Mouse (Mus musculus) adrenal gland, postnatal 4 days (tissue): ENCODE measurements around the gene Slc35c2. TPM values are rescaled to one million over a fixed set of nuclear protein-coding genes. Genes with fewer than 3 reads are reported as not detected.

ENCODE experiments used
- DNase-seq, 2 experiments: peaks; one replicate each; pipeline ENCODE4 v3.0.0; 2021 to 2022; ENCODE audit warnings: low spot score in 2 of 2, mixed read lengths in 2 of 2
- total RNA-seq, 2 experiments: library from RNA; stranded (reverse); gene quantifications; 2 replicates each; pipeline ENCODE4 v1.2.3; 2021

Gene Slc35c2
- total RNA-seq, 2 experiments from 2014 or later: 48.2 to 48.7 TPM

DNA sequence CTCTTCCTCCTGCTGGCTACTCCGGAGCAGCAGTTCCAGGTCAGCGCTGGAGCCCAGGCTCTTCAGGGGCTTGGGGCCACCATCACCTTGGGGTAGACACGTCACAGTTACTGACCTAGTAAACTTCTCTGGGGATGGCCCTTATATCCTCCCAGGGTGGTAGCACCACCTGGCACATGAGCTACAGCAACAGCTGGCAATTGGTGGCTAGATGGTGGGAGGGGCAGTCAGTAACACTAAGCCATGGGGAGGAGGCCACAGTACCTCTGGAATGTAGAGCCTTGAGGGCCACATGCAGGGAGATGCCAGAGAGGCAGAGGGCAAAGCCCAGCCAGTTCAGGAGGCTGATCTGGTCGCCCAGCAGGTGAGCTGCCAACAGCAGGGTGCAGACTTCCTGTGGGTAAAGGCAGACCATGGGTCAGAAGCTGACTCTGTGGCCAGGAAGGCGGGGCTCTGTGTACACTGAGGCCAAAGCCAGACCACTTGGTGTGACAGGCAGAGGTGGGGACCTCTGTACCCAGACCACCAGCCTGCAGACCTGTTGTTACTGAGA is 10.4 kb downstream of the Slc35c2 start:
- no peak for DNase-seq

DNA sequence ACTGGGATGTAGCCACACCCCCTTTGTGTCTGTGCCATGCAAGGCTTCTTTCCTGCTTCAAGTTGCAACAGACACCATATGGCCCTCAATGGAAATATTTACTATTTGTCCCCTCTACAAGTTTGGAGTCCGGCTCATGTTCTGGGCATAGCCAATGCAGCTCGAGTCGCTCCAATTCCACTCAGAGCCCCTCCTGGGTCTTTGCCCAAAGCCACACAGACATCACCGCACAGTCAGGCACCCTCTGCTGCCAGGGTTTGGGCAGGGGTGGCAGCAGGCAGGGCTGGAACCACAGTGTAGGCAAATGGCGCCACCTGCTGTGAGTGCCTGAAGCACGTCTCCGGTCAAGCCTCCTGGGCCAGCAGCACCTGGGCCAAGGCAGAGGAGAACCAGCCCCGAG is 11.8 kb downstream of the Slc35c2 start:
- peak in 1 of 2 experiments; percentile 40 for DNase-seq

DNA sequence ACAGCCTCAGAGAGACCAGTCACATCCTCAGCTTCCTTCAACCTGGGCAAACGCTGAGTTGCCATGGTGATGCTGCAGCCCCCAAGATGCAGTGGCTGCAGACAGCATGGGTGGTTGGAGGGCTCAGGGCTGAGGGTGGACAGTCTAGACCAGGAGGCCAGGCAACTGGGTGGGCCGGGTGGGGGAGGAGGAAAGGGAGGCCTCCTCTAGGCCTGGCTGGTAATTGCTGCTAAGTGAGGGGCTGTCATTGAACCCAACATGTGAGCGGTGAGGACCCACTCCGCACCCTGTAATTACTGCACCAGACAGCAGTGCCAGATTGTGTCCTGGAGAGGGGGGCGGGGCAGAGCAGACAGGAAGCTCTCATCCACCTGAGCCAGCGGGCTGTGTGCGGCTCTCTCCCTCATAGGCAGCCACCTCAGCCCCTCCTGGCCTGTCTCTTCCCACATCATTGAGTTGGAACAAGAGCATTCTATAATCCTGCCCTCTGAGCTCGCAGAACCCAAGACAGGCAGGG is 12.5 kb downstream of the Slc35c2 start:
- DNase-seq: no peak

DNA sequence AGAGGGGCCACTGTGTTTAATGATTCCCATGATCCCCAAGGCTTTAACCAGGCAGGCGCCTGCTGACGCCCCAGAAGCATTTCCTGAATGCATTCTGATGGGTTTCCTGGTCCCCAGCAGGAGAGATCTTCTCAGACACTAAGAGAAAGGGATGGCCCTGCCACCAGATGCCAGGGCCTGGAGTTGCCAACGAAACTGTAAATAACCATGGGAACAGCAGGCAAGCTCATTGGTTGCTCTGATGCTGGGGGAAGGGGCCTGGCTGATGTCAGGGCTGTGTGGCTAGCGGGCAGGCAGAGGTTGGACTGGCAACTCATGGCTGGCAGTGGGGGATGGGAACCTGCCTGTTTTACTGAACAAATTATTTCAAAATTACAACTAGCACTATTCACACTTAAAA is 14.1 kb downstream of the Slc35c2 start:
- DNase-seq: no peak

DNA sequence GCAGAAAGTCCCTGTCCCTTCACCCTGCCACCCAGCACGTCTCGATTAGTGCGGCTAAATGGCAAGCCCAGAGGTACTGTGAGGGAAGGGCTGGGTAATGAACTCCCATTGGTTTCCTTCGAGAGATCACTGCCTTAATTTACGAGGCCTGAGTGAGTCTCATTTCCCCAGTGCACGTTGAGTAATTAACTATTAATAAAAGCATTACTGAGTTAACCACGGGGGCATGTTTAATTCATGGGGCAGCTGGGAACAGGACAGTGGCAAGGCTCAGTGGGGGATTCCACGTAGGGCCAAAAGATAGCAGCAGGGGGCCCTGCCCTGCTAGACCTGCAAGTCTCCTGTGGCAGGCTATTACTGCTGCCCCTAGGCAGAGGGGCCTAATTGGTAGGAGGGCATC is 16.3 kb downstream of the Slc35c2 start:
- DNase-seq: no peak

DNA sequence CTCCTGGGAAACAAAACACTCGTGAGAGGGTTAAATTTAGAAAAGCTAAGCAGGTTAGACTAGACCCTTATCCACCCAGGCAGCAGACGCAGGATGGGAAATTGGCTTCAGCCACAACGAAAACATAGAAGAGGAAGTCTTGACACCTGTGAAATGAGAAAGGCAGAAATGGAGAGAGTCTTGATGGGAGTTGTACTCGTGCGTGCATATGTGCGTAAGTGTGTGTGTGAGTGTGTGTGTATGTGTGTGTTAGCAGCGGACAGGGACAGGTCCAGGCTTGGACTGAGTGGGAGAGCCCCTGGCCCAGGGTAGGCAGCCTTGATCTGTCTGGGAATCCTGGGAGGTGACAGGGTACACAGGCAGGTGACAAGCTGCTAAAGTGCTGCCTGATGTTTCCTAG is 16.8 kb downstream of the Slc35c2 start:
- no peak for DNase-seq

DNA sequence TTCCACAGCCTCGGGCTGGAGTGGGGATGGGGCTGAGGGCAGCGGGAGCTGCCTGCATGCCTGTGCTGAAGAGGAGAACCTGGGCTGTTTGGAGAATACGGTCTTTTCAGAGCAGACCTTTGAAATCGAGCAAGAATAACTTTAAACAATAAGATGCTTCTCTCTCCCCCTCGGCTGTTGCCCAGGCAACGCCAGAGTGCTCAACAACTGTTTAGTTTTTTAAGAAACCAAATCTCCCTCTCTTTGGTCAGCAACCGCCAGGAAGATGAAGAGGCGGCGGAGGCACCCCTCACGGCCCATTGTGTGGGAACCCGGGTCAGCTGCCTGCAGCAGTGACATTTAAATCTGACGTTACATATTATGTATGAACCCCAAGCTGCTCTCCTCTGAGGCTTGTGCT is 20.9 kb downstream of the Slc35c2 start:
- DNase-seq: no peak

DNA sequence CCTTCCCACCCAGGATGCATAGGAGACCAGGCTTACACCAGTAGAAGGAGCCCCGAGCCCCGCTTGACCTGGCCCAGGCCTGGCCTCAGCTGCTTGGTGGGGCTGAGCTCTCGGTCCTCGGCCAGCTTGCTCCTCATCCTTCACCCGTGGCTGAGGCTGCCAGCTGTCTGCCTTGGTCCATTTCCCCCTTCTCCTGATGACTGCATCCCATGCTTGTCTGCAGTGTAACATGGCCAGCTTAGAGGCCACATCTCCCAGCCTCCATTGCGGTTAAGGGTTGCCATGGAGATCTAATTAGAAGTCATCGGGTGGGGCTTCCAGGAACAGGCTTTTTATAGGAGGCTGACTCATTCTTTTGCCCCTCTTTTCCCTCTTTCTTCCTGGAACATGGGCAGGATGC is 23.8 kb downstream of the Slc35c2 start:
- DNase-seq: no peak

DNA sequence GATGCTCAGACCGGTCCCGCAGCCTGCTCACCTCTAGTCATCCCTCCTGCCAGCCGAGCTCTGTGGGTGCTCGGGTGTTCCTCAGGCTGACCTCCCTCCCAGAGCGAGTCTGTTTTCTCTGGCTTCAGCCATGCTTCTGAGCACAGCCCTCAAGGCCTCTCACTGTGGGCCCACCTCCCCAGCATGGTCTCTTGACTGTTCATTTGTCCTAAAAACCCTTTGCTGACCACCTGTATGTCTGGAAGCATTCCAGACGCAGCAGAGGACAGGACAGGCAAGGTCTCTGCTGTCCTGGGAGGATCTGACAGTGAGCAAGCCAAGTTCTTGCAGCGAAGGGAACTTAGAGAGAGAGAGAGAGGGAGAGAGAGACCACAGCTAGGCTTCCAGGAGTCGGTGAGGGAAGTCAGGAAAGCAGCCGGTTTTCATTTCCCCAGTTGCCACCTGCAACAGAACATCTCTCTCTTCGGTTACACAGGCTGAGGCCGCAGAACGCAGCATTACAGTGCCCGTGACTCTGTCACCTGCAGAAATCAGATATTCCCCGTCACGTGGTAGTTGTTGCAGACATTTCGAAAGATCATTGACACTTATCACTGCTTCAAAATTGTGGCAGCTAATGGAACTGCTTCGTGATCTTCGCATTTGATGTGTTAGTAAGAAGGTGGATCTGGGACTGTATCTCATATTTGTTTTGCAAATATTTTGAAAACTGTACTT is 25.2 kb downstream of the Slc35c2 start:
- no peak for DNase-seq

DNA sequence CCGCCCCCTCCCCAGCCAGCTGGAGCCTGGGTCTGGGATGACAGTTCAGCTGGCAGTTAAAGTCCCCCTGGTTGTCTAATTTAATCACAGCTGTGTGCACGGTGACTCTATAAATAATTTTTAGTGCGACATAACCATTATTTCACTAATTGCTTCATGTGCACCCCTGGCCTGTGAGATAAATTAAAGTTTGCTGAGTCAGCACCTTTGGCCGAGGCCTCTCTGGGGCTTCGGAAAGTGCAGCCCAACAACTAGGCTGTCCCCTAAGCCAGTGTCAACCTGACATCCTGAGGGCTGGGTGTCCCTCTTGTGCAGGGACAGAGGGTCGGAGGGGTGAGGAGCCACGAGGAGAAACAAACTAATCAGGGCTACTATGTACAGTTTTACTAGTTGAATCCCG is 27.8 kb downstream of the Slc35c2 start:
- DNase-seq: no peak

DNA sequence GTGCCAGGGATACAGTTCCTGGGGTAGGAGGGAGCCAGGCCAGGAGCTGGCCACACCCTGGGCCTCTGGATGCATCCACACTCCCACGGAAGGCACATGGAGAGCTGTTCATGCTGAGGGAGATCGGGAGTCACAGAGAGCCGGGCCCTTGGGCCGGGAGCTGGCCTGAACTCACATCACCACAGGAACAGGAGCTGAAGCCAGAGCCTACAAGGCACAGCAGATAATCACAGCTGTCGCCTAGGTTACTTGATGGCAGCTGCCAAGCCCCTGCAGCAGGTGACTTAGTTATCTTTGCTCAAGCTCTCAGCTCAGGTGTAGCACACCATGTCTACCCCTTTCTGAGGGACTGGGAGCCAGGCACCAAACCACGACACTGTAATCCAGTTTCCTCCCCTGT is 29.3 kb downstream of the Slc35c2 start:
- DNase-seq: no peak

DNA sequence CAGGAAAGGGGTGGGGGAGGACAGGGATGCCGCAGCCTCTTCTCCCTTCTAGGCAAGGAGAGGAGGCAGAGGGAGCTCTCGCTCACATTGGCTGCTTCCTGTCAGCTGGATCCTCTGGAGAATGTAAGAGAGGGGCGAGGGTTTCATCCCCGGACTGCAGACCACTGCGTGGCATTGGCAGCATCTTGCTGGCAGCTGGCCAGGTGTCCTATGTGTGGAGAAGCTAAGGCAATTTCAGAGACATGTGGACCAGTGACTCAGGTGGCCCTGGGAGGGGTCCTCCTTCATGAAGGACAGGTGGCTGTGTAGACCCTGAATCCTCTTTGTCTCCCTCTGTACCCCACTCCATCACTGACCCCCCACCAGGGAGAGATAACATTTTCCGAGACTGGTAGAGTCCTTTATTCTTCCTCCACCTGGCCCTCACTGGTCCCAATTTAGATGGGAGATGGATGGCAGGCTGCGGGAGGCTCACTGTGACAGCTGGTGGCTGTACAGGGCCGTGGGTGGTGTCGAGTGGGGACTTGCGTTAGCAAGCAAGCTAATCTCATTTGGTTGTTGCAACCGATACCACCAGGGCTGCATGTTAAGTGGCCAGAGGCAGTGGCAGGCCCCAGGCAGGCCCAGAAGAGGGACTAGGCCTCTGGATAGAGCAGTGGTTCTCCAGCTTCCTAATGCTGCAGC is 30.4 kb downstream of the Slc35c2 start:
- no peak for DNase-seq

DNA sequence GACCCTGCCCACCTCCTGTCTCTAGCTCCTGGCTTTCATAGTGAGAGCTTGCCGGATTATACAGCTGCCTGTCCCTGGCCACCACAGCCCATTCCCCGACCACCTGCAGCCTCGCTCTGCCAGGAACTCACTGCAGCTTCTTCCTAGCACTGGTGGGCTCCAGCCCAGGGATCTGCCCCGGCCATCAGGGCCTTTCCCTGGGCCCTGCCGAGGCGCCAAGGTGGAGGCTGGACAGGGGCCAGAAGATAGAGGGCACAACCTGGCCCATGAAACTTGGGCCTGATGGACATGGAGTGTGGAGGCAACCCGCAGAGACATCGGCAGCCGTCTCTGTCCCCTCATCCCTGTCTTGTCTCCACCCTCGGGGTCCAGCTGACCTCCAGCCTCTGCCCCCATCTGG is 31.5 kb downstream of the Slc35c2 start:
- DNase-seq: no peak

DNA sequence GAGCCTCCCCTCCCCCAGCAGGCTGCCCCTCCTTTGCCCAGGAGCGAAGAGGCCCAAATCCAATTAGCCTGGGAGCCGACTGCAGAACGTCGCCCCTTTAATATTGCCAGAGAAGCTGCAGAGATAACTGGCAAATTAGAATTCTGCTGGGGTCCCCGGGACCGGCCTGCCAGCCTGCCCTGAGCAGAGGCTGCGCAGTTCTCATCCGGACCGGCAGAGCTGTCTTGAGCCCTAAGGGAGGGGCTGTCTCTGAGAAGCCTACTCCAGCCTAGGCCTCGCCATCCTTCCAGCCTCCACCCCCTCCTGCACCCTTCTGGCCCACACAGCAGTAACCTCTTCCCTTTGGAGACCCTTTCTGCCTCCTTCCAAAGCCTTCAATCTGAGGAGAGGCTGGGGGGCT is 33.8 kb downstream of the Slc35c2 start:
- no peak for DNase-seq

DNA sequence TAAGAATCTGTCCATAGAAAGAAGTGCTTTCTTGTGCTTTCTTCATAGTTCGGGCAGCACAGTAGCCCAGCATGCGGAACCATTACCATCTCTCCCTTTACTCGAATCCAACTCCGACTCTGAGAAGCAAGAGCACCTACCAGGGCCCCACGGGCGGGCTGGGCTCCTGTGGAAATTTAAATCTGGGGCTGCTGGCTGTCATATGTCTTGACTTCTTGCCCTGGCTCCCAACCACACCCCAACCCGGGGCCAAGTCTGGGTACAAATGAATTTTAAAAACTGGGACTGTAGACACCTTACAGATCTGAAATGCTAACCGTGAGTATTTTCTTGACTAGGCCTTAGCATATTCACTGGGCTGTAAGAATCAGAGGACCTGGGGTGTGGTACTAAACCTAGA is 34.4 kb downstream of the Slc35c2 start:
- no peak for DNase-seq

DNA sequence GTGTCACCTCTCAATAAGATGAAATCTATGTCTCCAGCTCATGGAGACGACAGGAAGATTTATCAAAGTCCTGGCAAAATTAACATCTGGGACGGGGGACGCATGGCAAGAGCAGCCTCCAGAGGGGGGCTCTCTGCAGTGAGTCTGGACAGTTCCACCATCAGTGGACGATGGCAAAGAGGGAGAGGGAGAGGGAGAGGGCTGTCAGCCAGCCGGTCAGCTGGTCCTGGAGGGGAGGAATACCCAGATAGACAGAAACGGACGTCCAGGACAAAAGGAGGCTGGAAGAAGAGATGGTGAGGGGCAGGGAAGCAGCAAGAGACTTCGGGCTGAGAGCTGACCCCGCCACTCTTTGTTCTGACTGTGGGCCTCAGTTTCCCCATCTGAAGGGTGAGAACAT is 34.9 kb downstream of the Slc35c2 start:
- no peak for DNase-seq

DNA sequence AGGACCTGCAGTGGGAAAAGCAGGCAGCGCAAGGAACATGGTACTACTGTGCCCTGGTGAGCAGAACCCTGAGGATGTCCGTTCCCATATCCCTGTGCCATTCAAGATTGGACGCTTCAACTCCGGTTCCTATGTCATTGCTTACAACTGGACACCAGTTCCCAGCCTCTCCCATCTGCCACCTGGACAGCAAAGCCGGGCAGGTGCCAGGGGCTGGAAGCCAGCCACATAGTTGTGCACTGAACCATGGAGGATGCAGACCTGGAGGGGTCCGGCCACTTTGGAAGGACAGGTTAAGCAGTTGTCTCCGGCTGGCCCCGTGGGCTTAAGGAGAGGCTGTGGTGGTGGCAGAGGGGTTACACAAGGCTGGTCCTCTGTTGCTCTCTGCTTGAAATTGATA is 35.3 kb downstream of the Slc35c2 start:
- no peak for DNase-seq

DNA sequence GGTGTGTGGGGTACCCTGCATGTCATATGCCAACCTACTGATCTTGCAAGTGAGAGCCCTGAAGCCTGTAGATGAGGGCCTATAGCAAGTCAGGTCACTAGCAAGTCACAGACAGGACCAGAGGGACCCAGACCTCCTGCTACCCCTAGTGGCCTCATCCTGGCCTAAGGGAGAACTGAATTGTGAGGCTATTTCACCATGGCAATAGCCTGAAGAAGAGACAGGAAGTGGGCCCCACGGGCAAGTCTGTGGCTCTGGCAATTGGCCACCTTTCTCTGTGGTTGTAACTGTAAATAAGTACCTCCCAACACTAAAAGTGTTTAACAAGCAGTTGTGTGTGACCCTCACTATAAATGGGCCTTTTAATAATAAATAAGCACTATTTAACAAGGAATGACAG is 36.8 kb downstream of the Slc35c2 start:
- no peak for DNase-seq

DNA sequence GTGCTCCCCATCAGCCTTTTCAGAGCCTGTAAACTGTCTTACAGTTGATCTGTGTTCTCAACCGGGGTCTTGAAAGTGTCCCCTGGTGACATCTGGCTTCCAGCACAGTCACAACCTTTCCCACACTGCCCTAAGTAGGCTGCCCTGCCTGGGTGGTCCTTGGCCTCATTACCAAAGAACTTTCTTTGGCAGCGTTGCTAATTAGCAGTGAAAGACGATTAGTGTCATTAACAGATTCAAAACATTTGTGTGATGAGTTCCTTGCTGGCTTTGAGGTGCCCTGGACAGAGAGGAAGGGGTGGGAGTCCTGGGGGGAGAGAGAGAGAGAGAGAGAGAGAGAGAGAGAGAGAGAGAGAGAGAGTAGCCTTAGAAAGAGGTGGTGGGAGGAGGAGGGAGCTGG is 38.7 kb downstream of the Slc35c2 start:
- DNase-seq: no peak

DNA sequence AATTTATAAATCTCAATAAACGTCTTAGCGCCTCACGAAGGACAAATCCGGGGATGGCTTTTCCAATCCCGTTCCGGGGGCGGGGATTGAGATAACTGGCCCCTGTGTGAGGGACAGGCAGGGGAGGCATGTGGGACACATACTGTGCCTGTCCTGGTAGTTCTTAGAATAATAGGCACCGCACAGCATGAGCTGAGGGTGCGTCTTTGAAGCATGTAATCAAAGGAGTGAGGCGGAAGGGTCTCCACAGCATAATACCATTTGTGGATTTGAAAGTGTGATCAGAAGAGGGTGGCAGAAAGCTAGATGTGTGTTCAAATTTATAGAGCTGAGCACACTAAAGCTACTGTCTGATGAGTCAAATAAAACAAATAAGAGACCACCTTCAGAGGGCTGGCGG is 41.3 kb downstream of the Slc35c2 start:
- DNase-seq: no peak

DNA sequence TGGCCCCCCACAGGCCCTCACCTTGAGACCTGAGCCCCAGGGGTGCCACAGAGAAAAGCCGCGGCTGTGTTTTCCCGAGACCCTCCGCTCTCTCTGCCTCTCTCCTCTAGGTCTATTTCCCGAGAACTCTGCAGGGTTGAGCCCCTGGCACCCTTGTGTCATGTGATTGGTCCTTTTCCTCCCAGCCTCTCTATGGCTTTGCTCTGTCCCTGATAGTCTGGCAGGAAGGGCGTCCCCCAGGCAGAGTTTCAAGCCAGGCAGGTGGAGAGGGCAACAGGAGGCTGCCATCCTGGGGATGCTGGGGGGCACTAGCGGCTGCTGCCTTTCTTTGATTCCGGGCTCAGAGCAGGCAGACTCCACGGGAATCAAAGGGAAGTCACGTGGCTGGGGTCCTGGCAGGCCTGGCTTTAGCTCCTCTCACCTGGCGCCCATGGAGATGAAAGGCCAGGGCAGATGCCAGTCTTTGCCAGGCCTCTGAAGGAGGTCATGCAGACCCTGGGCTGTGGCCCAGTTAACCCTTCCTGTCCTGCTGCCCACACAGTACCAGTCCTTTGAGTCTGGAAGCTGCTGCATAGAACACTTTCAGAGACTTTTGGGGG is 44.4 kb downstream of the Slc35c2 start:
- DNase-seq: no peak

DNA sequence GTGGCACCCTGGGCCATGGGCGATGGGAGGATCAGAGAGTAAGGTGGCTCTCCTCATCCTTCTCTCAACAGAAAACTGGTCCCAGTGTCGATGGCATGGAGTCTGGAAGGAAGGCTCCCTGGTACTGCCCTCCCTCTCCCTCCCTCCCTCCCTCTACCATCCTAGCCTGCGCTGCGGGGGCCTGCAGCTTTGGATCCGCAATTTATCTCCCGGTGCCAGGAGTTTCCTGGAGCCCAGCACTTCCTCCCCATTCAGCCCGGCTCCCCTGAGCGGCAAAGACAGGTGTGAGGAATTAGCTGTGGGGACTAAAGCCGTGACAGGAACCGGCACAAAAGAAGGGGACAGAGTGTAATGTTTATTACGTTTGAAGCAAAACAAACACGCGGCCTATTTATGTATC is 45.1 kb downstream of the Slc35c2 start:
- no peak for DNase-seq
